Mouse (Mus musculus) stomach, embryonic 16.5 days (tissue): ENCODE measurements at regions not wholly inside any gene's neighbourhood (a gene's known extent, or its start where the extent isn't known, plus 50 kb on each side); places are given as distances from the start of the nearest gene placed in this dataset.
A peak's percentile ranks its signal among the peaks of the same experiment; 100 is the strongest.

Source experiments
- ATAC-seq: fragments of 200-750 bp; cut with Nextera tagmentation; 2 replicates; pipeline ENCODE4 v1.8.0; 2017; ENCODE audit warnings: moderate number of reproducible peaks, moderate TSS enrichment; ENCODE audit not compliant: insufficient read depth, low FRiP score
- H3K27ac ChIP-seq: fragments of 300-500 bp; sonication (generic); 2 replicates; pipeline ENCODE4 v1.5.1; 2014; ENCODE audit warnings: low read length
- H3K27me3 ChIP-seq: fragments of 300-500 bp; sonication (generic); 2 replicates; pipeline ENCODE4 v1.6.1; 2014; ENCODE audit warnings: low read length, control low read depth, mixed read lengths; ENCODE audit not compliant: control insufficient read depth, insufficient read depth
- H3K36me3 ChIP-seq: fragments of 300-500 bp; sonication (generic); 2 replicates; pipeline ENCODE4 v1.6.1; 2014; ENCODE audit warnings: low read length; ENCODE audit not compliant: control insufficient read depth, insufficient read depth
- H3K4me1 ChIP-seq: fragments of 300-500 bp; sonication (generic); 2 replicates; pipeline ENCODE4 v1.6.1; 2014; ENCODE audit warnings: low read length, control low read depth, mixed read lengths; ENCODE audit not compliant: control insufficient read depth, insufficient read depth
- H3K4me2 ChIP-seq: fragments of 300-500 bp; sonication (generic); 2 replicates; pipeline ENCODE4 v1.6.1; 2014; ENCODE audit warnings: low read depth, low read length, mixed read lengths
- H3K4me3 ChIP-seq: fragments of 300-500 bp; sonication (generic); replicated peaks from 2 replicates; pipeline ENCODE4 v1.5.1; 2014; ENCODE audit warnings: mild to moderate bottlenecking, low read length
- H3K9ac ChIP-seq: fragments of 300-500 bp; sonication (generic); 2 replicates; pipeline ENCODE4 v1.6.1; 2014; ENCODE audit warnings: low read length
- H3K9me3 ChIP-seq: fragments of 300-500 bp; sonication (generic); replicated peaks from 2 replicates; pipeline ENCODE4 v1.6.1; 2016; ENCODE audit warnings: low read length, control low read depth; ENCODE audit not compliant: control insufficient read depth
- WGBS: fragments of 180-500 bp; shearing (Covaris S2); extraction: QIAGEN DNeasy Blood & Tissue Kit; methylation state at CpG from one replicate; pipeline ENCODE4 v1.1.7; 2014; 5-methylcytosine and 5-hydroxymethylcytosine counted together

DNA sequence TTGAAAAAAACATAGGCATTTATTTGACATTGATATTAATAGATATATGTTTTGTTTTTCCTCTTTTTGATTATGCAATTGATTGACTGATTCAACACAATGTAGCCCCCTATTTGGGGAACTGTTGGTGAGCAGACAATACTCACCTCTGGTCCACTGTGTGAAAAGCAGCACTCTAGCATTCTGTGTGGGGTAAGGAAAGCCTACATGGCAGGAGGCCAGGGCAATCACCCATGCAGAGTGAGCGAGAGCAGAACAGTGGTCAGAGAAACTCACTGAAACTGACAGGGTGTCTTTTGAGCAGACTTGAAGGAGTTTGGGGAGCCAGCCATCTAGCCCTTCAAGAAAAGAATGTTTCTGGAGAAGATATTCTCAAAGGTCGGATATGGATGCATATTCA lies 73.2 kb upstream of the Azi2 start:
- 59% methylated on average over 2 of the region's 2 CpGs for WGBS
- Histone ChIP-seq H3K27me3 (no peaks in the 10 kb centered on the region), H3K4me2 (no peak overlapping the region)

DNA sequence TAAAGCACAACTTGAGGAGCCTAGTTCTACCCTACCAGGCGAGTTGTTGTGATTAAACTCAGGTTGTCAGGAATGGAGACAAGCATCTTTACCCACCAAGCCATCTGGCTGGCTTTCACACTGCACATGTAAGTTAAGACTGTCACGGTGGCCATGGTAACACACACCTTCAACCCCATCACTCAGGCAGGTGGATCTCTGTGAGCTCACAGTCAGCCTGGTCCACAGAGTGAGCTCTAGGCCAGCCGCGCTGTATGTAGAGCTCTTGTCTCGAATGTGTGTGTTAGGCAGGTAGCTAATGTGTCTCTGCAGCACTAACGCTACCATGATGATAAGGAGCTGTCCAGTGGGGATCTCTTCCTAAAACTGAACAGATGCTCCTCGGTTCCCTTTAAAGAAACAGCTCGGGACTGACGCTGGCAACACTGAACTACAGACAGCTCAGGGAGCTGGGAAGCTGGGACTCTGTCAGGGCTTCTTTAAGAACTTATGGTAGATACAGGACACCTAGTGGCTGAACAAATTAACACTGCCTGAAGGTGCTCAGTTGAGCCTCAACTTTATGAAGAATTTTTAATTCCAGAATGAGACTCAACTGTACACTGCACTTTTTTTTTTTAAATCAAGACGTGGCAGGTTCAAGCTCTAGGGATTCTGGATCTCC lies 73.8 kb upstream of the Azi2 start:
- no peak for ATAC-seq

More for the DNA sequence above, 73.2 kb upstream of the Azi2 start:
- Histone ChIP-seq H3K9me3 (no peaks in the 10 kb centered on the region), H3K4me1 (peaks cover 7% of the 10 kb centered on the region; the same call in 1 of the 2 replicates), H3K36me3 (0 out of 2 replicates have a peak, but pooled peaks cover 4% of the 10 kb centered on the region), H3K27ac (no peak overlapping the region), H3K4me3 (no peak overlapping the region), H3K9ac (no peak overlapping the region)
- no peak for ATAC-seq

DNA sequence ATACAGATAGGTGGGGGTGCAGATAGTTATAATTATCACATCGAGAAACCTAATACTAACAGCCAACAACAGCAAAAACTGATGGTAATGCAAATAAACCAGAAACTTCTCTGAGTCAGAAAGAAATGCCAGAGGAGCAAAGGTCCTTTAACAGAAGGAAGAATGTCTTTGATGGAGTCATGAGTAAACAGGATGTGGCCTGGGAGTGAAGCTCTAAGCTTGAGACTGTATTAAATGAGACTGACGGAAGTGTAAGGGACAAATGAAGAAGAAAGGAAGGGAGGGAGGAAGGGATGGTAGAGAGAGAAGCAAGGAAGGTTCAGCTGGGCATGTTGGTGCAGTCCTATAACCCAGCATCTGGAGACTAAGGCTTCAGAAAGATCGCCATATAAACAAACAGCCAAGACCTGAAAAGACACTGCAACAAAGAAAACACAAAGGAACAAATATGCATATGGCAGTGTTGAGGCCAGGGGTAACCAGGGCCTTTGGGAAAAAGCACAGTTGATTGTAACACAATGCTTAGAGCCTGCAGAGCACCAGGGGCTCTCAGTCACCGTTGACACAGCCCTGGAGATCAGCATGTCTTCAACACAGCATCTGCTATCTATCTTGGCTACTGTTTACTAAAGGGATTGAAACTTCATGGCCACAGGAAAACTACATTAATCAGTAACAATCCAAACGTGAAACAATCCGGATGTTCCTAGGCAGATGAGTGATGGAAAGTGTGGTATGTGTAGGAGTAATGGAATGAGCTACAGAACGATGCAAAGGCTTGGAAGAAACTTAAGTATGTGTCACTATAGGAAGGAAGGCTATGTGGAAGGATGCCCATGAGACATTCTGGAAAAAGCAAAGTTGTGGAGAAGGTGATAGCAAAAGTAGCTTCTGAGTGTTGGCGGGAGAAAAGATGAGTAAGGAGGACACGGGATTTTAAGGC lies 77.9 kb upstream of the Azi2 start:
- Histone ChIP-seq H3K27ac (peak overlapping the region; percentile 69), H3K9me3 (no peaks in the 10 kb centered on the region), H3K4me1 (peaks cover 10% of the 10 kb centered on the region; the same call in 1 of the 2 replicates), H3K36me3 (no peaks in the 10 kb centered on the region), H3K9ac (no peak overlapping the region), H3K27me3 (no peaks in the 10 kb centered on the region), H3K4me3 (no peak overlapping the region), H3K4me2 (no peak overlapping the region)
- 39% methylated on average over 9 of the region's 9 CpGs for WGBS
- ATAC-seq: peak; percentile 37; the same call in 1 of the 2 replicates

More for the DNA sequence above, 73.8 kb upstream of the Azi2 start:
- 46% methylated on average over 10 of the region's 10 CpGs for WGBS
- no peak overlapping the region for H3K4me3 ChIP-seq
- H3K9me3 ChIP-seq: no peaks in the 10 kb centered on the region
- H3K4me1 ChIP-seq: peaks cover 10% of the 10 kb centered on the region; the same call in 1 of the 2 replicates
- H3K4me2 ChIP-seq: no peak overlapping the region
- H3K27me3 ChIP-seq: no peaks in the 10 kb centered on the region
- H3K36me3 ChIP-seq: no peaks in the 10 kb centered on the region
- H3K9ac ChIP-seq: 0 out of 2 replicates have a peak overlapping the region, but pooled peaks have one; percentile 35
- H3K27ac ChIP-seq: no peak overlapping the region

DNA sequence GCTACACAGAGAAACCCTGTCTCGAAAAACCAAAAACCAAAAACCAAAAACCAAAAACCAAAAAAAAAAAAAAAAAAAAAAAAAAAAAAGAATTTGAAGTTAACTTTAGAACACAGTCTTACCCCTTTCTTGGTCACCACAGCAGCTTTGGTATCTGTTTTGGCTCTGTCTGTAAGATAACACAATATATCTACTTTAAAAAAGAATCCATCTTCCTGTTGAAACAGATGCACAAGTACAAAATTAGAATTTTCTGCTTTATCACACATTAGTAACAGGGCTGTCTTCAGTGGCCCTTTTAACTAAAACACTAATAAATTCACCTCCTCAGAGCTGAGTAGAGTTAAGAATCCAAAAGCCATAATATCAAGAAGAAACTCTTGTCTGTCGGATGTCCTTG lies 80.5 kb upstream of the Azi2 start:
- H3K27me3 ChIP-seq: no peaks in the 10 kb centered on the region
- no peak for ATAC-seq
- WGBS: 95% methylated on average over 2 of the region's 2 CpGs

DNA sequence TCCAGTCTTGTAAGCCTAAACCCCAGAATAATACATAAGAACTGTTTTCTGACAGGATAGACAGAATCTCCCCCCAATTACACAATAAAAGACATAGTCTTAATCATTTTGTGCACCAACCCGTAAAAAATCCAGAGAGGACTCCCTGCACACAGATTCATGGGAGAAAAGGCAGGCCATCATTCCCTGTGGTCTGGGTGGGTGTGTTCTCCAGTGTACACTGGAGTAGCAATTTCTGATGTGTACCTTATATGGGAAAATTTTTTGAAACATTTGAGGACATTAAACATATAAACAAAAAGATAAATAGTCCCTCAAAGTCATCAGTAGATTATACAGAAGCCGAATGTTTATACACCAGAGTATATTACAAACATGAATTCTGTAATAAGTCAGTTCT lies 83.1 kb upstream of the Azi2 start:
- H3K27me3 ChIP-seq: no peaks in the 10 kb centered on the region
- WGBS: 43% methylated on average over 2 of the region's 2 CpGs
- H3K36me3 ChIP-seq: no peaks in the 10 kb centered on the region
- no peak overlapping the region for H3K9ac ChIP-seq
- H3K9me3 ChIP-seq: no peaks in the 10 kb centered on the region
- peak overlapping the region; percentile 78 for H3K27ac ChIP-seq
- no peak overlapping the region for H3K4me2 ChIP-seq
- no peak overlapping the region for H3K4me3 ChIP-seq
- peak; percentile 44; the same call in 1 of the 2 replicates for ATAC-seq
- H3K4me1 ChIP-seq: peaks cover 10% of the 10 kb centered on the region; the same call in 1 of the 2 replicates

More for the DNA sequence above, 80.5 kb upstream of the Azi2 start:
- Histone ChIP-seq H3K36me3 (no peaks in the 10 kb centered on the region), H3K9ac (no peak overlapping the region), H3K4me1 (peaks cover 12% of the 10 kb centered on the region; the same call in 1 of the 2 replicates), H3K4me3 (no peak overlapping the region), H3K9me3 (no peaks in the 10 kb centered on the region), H3K27ac (no peak overlapping the region), H3K4me2 (no peak overlapping the region)

DNA sequence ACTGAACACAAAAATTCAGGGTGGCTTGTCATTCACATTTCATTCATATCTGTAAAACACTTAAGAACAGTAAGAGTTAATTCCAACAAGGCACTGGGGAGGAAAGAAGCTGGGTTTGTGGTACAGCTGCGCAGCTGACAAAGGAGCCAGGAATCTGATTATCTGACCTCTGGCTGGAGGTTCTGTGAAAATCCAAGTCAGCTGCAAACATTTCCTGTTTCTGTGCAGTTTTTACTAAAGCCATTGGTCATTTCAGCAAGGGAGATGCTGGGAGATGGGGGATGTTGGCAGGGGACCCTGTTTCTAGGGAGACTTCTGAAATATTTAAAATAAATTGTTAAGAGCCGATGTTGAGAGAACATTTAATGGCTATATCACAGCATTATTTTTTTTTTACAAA lies 83.6 kb upstream of the Azi2 start:
- H3K9ac ChIP-seq: no peak overlapping the region
- ATAC-seq: no peak
- H3K9me3 ChIP-seq: no peaks in the 10 kb centered on the region
- peak overlapping the region; percentile 74 for H3K27ac ChIP-seq
- H3K4me3 ChIP-seq: no peak overlapping the region
- no peak overlapping the region for H3K4me2 ChIP-seq
- peaks cover 6% of the 10 kb centered on the region; the same call in 1 of the 2 replicates for H3K4me1 ChIP-seq
- no peaks in the 10 kb centered on the region for H3K36me3 ChIP-seq
- H3K27me3 ChIP-seq: no peaks in the 10 kb centered on the region
- 30% methylated on average over 2 of the region's 2 CpGs for WGBS

DNA sequence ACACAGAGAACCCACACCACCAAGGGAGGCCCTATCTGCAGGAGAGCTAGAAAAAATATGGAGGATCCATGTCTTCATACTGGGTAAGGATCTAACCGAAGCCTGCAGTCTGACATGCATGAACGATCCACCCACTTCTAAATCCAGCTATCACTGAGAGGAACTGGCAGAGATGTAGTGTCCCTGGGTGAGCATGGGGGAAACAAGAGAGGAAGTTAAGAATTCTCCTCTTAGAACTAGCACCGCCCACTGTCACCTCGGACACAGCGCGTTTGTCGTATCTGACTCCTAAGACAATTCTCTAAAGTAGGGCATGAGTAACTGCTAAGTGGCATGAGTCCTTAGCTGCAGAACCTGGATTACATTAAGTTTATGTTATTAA lies 112.8 kb upstream of the Azi2 start:
- 72% methylated on average over 7 of the region's 7 CpGs for WGBS
- no peaks in the 10 kb centered on the region for H3K9me3 ChIP-seq
- no peak for ATAC-seq

DNA sequence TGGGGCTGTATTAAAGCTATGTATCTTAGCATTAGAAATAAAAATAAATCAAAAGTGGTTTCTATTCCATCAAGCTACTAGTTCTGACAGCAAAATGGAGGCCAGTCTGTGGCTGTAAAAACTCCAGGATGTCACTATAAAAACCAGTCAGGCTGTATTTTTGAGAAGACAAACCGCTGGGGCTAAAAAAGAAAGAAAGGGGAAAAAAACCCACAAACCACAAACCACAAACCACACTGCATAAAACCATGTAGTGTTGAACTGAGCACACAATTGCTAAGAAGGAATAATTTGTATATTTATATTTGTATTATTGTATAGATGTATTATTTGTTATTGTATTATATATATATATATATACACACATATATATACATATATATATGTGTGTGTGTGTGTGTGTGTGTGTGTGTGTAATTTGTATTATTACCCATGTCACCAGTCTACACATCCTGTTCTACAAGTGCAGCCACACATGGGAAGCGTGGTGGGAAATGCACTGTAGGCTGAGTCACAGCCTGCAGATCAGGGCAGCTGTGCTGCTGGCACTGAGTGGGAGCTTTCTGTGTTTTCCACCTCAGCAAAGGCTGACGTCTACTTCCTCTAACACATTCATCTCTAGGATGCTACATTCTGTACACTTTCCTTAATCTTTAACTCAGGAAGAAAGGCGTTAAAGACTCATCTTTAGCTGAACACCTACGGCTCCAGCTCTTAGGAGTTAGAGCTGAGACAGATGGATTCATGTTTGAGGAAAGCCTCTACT lies 113.4 kb upstream of the Azi2 start:
- ATAC-seq: no peak
- no peaks in the 10 kb centered on the region for H3K36me3 ChIP-seq
- no peak overlapping the region for H3K9ac ChIP-seq
- H3K4me2 ChIP-seq: no peak overlapping the region
- no peaks in the 10 kb centered on the region for H3K4me1 ChIP-seq
- H3K4me3 ChIP-seq: no peak overlapping the region
- no peak overlapping the region for H3K27ac ChIP-seq
- no peaks in the 10 kb centered on the region for H3K27me3 ChIP-seq
- 70% methylated on average over 5 of the region's 5 CpGs for WGBS
- no peaks in the 10 kb centered on the region for H3K9me3 ChIP-seq

More for the DNA sequence above, 112.8 kb upstream of the Azi2 start:
- Histone ChIP-seq H3K4me1 (no peaks in the 10 kb centered on the region), H3K27me3 (no peaks in the 10 kb centered on the region), H3K9ac (no peak overlapping the region), H3K36me3 (no peaks in the 10 kb centered on the region), H3K4me2 (no peak overlapping the region), H3K4me3 (no peak overlapping the region), H3K27ac (no peak overlapping the region)
